Mouse (Mus musculus) limb, embryonic 13.5 days (tissue): ENCODE data around the gene Kcnv2. TPM values are rescaled to one million over a fixed set of nuclear protein-coding genes. Genes with fewer than 3 reads are reported as not detected.
A peak's percentile ranks its signal among the peaks of the same experiment; 100 is the strongest.

Source experiments
- ATAC-seq: fragments of 200-750 bp; cut with Nextera tagmentation; 2 replicates; pipeline ENCODE4 v1.8.0; 2017; ENCODE audit warnings: low read depth, moderate number of reproducible peaks, moderate TSS enrichment; ENCODE audit not compliant: low FRiP score
- H3K27ac ChIP-seq: fragments of 300-500 bp; sonication (generic); 2 replicates; pipeline ENCODE4 v1.5.1; 2015; ENCODE audit warnings: inconsistent platforms, mild to moderate bottlenecking, moderate library complexity
- H3K27me3 ChIP-seq: fragments of 300-500 bp; sonication (generic); 2 replicates; pipeline ENCODE4 v1.6.1; 2015; ENCODE audit warnings: mild to moderate bottlenecking, inconsistent platforms
- H3K36me3 ChIP-seq: fragments of 300-500 bp; sonication (generic); 2 replicates; pipeline ENCODE4 v1.6.1; 2015; ENCODE audit warnings: inconsistent platforms, mild to moderate bottlenecking, moderate library complexity
- H3K4me1 ChIP-seq: fragments of 300-500 bp; sonication (generic); 2 replicates; pipeline ENCODE4 v1.6.1; 2015; ENCODE audit warnings: inconsistent platforms
- H3K4me2 ChIP-seq: fragments of 300-500 bp; sonication (generic); replicated peaks from 2 replicates; pipeline ENCODE4 v1.6.1; 2015; ENCODE audit warnings: inconsistent platforms, mild to moderate bottlenecking, moderate library complexity
- H3K4me3 ChIP-seq: fragments of 300-500 bp; sonication (generic); 2 replicates; pipeline ENCODE4 v1.5.1; 2015; ENCODE audit warnings: moderate library complexity, mild to moderate bottlenecking, inconsistent platforms
- H3K9ac ChIP-seq: fragments of 300-500 bp; sonication (generic); 2 replicates; pipeline ENCODE4 v1.6.1; 2015; ENCODE audit warnings: mild to moderate bottlenecking, inconsistent platforms
- H3K9me3 ChIP-seq: fragments of 300-500 bp; sonication (generic); 2 replicates; pipeline ENCODE4 v1.6.1; 2016; ENCODE audit warnings: inconsistent platforms
- WGBS: fragments of 180-500 bp; shearing (Covaris S2); methylation state at CpG from one replicate; pipeline ENCODE4 v1.1.7; 2015; 5-methylcytosine and 5-hydroxymethylcytosine counted together
- polyA plus RNA-seq: library from polyadenylated mRNA; unstranded; fragments of >200 nt; fragmentation: Nextera tagmentation; extraction: Ambion mirVana; gene quantifications from 2 replicates; pipeline ENCODE4 v1.2.1, GENCODE M21; 2015

Kcnv2 gene
- polyA plus RNA-seq, 1 experiment from 2014 or later, result 0.04 TPM

DNA sequence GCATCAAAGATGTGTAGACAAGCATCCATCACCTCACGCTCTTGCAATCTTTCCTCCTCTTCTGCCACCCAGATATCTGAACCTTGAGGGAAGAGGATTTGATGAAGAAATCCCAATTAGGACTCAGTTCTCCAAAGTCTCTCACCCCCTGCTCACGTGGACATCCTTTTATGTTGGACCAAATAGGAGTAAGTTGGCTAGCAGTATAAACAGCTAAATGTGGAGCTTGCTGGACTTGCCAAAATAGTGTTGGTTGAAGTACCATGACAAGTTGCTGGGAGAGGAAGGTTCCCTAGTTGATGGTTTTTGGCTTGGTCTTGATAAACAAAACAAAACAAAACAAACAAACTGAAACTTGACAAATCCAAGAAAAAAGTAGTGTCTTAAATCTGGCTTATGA lies 47.8 kb downstream of the Kcnv2 start:
- Histone ChIP-seq H3K9ac (no peak overlapping the region), H3K4me1 (no peaks in the 10 kb centered on the region), H3K27ac (no peak overlapping the region), H3K4me3 (no peak overlapping the region), H3K36me3 (no peaks in the 10 kb centered on the region), H3K4me2 (no peak overlapping the region), H3K9me3 (no peaks in the 10 kb centered on the region), H3K27me3 (no peaks in the 10 kb centered on the region)
- WGBS, result 86% methylated on average over 2 of the region's 2 CpGs
- ATAC-seq, result no peak

DNA sequence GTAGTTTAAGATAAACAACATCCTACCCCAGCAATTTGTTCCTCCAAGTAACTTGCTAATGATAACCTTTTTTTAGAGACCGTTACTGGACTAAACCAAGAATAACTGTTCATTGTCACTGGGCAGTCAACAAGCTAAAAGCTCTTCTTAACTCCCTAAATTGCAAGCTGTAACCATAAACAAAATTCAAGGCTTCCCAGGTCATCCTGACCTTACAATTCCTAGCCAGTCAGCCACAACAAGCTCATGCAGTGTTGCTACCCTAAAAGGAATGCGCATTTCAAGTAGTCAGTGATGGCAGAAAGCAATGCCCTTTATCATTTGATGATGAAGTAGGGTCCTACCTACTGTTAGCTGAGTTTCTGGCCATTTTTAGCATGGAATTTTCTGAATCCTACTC lies 48.4 kb downstream of the Kcnv2 start:
- H3K4me1 ChIP-seq, result no peaks in the 10 kb centered on the region
- WGBS, result 81% methylated on average over 2 of the region's 2 CpGs
- H3K27me3 ChIP-seq, result no peaks in the 10 kb centered on the region
- H3K4me2 ChIP-seq, result no peak overlapping the region
- H3K36me3 ChIP-seq, result no peaks in the 10 kb centered on the region
- H3K27ac ChIP-seq, result no peak overlapping the region
- no peak overlapping the region for H3K4me3 ChIP-seq
- no peak for ATAC-seq
- H3K9ac ChIP-seq, result no peak overlapping the region
- no peaks in the 10 kb centered on the region for H3K9me3 ChIP-seq

DNA sequence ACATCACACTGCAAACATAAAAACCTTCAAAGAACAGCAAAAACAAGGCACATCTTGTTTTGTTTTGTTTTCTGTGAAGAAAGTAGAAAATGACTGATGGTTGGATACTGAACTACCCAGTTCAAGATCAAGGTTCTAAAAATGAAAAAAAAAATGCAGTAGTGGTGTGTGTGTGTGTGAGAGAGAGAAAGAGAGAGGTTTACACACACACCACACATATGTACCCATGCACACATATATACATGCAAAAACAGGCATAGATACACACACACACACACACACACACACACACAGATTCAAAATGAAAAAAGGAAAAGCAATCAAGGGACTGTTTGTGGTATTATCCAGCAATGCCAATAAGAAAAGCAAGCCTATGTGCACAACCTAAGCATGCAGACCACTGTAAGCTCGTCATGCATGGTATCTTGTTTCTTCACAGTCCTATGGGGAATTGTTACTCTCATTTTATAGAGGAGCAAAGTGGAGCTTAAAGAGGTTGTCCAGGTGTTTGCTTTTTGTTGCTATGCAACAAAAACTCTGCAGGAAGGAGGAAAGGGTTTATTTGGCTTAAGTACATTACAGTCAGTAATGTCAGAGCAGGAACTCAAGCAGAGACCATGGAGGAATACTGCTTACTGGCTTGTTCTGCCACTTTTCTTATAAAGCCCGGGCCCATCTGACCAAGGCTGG lies 57.5 kb downstream of the Kcnv2 start:
- H3K4me3 ChIP-seq, result no peak overlapping the region
- peaks cover 15% of the 10 kb centered on the region for H3K36me3 ChIP-seq
- peak; percentile 92 for ATAC-seq
- no peak overlapping the region for H3K4me2 ChIP-seq
- H3K27ac ChIP-seq, result peak overlapping the region; percentile 63; the same call in 1 of the 2 replicates
- 29% methylated on average over 2 of the region's 2 CpGs for WGBS
- no peak overlapping the region for H3K9ac ChIP-seq
- H3K4me1 ChIP-seq, result peaks cover 34% of the 10 kb centered on the region
- H3K27me3 ChIP-seq, result no peaks in the 10 kb centered on the region
- H3K9me3 ChIP-seq, result peaks cover 3% of the 10 kb centered on the region; the same call in 1 of the 2 replicates

DNA sequence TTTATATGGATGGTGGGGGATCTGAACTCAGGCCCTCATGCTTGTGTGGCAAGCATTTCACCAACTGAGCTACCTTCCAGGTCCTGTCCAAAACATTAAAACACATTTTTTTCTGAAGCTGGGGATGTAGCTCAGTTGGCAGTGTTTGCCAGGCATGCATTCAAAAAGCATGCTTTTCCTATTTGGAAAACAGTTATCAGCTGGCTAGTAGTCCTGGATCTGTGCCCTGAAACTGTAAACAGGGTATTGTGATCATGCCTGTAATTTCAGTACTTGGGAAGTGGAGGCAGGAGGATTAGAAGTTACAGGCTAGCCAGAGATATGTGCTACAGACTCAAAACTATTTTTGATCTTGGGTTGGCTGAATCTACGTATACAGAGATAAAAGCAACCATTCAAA lies 59.7 kb downstream of the Kcnv2 start:
- no peak overlapping the region for H3K27ac ChIP-seq
- WGBS, result 63% methylated on average over 1 of the region's 1 CpGs

DNA sequence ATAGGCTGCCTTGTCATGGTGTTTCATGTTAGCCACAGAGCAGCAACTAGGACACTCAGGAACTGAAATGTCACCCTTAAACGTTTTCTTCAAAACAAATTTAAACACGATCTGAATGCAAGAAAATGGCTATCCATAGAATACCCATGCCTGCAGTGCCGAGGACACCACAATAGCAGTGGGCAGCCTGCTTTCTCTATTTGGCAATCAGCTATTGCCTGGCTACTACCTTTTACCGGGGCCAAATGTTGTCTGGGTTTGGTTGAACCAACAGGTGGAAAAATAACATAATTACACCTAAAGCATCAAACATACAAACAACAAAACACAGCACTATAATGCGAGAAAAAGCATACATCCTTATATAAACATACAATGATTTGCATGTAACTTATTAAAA lies 60.9 kb downstream of the Kcnv2 start:
- peaks cover 31% of the 10 kb centered on the region for H3K4me1 ChIP-seq
- H3K4me2 ChIP-seq, result no peak overlapping the region
- H3K27ac ChIP-seq, result no peak overlapping the region
- no peak for ATAC-seq
- no peaks in the 10 kb centered on the region for H3K27me3 ChIP-seq
- H3K36me3 ChIP-seq, result peaks cover 42% of the 10 kb centered on the region
- WGBS, result 91% methylated on average over 5 of the region's 5 CpGs
- H3K9me3 ChIP-seq, result no peaks in the 10 kb centered on the region
- no peak overlapping the region for H3K4me3 ChIP-seq
- no peak overlapping the region for H3K9ac ChIP-seq

More for the DNA sequence above, 59.7 kb downstream of the Kcnv2 start:
- Histone ChIP-seq H3K36me3 (peaks cover 35% of the 10 kb centered on the region), H3K4me1 (peaks cover 34% of the 10 kb centered on the region), H3K4me2 (no peak overlapping the region), H3K9ac (no peak overlapping the region), H3K4me3 (no peak overlapping the region), H3K27me3 (no peaks in the 10 kb centered on the region), H3K9me3 (peaks cover 2% of the 10 kb centered on the region; the same call in 1 of the 2 replicates)
- ATAC-seq, result no peak

DNA sequence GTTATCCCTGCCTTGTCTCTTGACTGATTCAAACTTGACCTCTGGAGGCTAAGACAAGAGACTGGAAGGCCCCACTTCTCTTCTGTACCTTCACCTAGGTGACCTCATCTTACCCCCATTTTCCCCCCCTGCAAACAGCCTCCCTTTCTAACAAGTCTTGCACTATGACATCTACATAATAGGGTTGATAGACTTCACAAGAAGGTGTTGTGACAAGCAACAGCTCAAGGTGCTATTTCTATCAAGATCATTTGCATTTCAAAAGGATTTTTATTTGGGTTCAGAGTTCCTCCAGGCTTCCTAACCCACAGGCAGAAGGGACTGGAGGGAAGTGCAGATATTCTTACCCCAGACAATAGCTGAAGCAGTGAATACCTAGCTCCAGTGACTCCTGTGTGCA lies 62.9 kb downstream of the Kcnv2 start:
- Histone ChIP-seq H3K4me1 (peaks cover 12% of the 10 kb centered on the region), H3K9me3 (no peaks in the 10 kb centered on the region), H3K27ac (no peak overlapping the region), H3K36me3 (peaks cover 60% of the 10 kb centered on the region), H3K9ac (no peak overlapping the region), H3K4me3 (no peak overlapping the region), H3K4me2 (no peak overlapping the region), H3K27me3 (no peaks in the 10 kb centered on the region)
- no peak for ATAC-seq

Other genes with a start within 250 kb of the Kcnv2 start
- gene Vldlr, start 106.1 kb upstream of the Kcnv2 start, polyA plus RNA-seq, result 8.5 and 9.5 TPM in 2 replicates
- gene Pum3, start 107.2 kb downstream of the Kcnv2 start, polyA plus RNA-seq, result 74.6 and 75.7 TPM in 2 replicates